Mouse (Mus musculus): ENCODE results near the gene Plekho2.

The Plekho2 gene

DNA sequence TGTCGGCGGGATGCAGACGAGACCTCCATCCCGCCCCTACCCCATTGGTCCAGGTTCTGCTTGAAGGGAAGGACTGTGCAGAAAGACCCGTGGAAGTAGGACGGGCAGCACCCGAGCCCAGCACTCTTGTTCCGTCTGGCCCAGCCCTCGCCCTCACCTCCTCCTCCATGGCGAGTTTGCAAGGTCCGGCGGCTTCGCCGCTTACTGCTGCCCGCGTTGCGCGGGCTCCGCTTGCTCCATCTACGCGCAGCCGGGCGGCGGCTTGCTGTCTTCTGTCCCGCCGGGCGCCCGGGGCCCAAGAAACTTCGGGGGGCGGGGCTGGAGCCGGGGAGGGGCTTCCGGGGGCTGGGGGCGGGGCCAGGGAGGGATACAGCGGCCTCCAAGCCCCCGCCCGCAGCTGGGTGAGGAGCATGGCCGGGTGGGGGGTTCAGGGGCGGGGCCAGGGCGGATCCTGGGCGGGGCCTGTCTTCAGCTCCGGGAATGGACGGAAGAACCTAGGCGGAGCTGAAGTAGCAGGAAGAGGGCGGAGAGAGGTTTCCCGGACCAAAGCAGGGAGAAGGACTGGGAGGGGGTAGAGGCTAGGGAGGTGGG is at the start of gene Plekho2:
Gene Plekho2 (minus strand): TSS at position 260 of the 591 bp plus-strand sequence.
- DNase-seq (ENCODE audit: low spot score in 2 of 2) = peak; percentile 76 to 77

DNA sequence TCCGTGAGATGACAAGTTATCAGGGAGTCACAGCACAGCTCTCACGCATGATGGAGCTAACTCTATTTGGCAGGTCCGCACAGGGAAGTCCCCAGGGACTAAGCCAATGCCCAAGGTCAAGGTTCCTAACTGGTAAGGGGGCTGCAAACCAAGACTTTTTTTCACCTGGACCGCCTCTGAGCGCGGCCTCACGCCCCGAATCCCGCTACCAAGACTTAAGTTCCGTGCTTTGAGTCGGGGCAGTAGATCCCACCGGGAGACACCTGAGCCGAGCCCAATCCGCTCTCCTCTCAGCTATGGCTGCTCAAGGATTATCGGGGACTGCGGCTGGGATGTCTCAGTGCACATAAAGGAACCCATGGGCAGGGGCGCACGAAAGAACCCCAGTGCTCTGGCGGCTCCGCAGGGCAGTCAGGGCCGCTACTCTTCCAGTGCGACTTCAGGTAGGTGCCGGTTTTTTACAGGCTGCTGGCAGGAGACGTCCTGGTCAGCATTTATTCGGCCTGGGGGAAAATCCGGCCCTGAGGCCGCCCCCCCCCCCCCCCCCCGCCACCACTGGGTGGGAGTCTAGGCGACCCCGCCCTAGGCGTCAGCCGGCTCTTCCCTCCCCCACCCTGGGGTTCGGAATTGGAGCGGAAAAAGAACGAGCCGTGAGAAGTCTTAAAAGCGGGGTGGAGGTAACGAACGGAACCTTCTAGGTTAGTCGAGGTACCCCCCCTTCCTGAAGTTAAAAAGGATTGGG is 49.4 kb upstream of the Plekho2 start, which contains the start of gene Rbpms2:
Gene Rbpms2 (plus strand): TSS at position 624 of the 742 bp plus-strand sequence.
- no peak for DNase-seq (ENCODE audit: low spot score in 2 of 2)

DNA sequence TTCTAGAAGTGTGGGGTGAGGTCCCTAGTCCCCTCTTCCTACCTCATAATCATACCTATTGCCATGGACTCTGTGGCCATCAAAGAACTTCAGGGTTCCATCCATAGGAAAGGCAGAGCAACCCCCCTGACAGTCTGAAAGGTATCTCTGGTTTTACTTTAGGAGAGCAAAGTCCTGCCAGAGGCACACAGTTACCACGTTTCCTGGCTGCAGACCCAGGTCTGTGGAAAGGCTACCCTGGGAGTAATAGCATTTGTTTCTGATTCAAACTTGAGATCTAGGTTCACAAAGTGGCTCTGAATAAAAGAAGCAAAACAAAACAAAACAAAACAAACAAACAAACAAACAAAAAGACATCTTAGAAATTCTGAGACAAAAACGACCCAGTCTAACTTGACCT is 44.4 kb upstream of the Plekho2 start:
- DNase-seq (ENCODE audit: low spot score in 2 of 2) = no peak

DNA sequence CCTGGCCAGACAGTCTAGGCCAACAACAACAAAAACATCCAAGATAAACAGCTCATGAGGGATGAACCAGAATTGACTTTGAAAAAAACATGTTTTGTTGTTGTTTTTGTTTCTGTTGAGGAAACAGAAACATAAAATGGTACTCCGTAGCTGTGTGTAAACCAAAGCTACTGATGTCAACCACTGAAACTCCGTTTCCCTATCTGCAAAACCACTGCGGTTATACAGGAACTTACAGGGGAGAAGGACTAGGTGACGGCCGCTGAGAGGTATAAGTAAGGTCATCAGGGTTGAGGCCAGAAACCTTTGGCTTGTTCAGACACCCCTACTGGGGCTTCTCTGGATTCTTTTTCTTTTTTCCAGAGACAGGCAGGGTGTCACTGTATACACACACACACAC is 43.0 kb upstream of the Plekho2 start:
- no peak for DNase-seq (ENCODE audit: low spot score in 2 of 2)

- DNase-seq (ENCODE audit: low spot score in 2 of 2) = no peak
Measured at GRCm38 (mm10) chr9:65621666-65622065, 41.8 kb upstream of the Plekho2 start.

DNA sequence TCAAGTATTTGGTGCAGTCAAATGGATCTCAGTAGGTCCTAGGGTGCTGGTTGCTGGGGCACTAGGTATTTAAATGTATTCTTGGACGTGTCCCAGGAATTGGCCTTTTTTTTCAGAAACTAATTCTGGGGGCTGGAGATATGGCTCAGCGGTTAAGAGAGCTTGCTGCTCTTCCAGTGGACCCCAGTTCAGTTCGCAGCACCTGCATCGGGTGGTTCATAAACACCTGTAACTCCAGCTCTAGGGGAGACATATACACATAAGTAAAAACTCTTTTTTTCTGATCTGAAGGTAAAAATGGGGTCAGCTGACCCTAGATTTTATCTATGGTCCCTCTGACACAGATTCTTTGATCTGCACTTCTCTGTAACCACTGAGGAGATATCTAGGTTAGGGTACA is 41.4 kb upstream of the Plekho2 start:
- DNase-seq (ENCODE audit: low spot score in 2 of 2) = no peak

GRCm38 (mm10) chr9:65619311-65619710 is 39.5 kb upstream of the Plekho2 start:
- no peak for DNase-seq (ENCODE audit: low spot score in 2 of 2)

GRCm38 (mm10) chr9:65613098-65613497 is 33.3 kb upstream of the Plekho2 start:
- DNase-seq (ENCODE audit: low spot score in 2 of 2) = no peak

DNA sequence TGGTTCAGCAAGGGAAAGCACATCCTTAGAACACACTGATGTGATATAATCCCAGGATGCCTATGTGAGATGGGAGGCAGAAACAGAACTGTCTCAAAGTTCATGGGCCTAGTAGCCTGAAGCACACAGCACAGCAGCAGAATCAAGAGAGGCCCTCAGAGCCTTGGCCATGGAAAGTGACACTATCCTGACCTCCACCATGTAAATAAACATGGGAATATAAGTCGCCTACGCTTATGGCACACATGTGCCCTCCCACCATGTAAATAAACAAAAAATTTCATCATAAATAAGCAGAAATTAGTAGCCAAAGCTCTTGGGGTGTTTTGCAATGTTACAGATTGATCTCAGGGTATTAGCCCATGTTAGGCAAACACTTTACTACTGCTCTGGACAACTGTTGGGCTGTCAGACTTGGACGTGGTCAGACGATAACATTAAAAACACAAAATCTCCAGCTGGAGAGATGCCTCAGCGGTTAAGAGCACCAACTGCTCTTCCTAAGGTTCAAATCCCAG is 32.2 kb upstream of the Plekho2 start:
- DNase-seq (ENCODE audit: low spot score in 2 of 2) = no peak

DNA sequence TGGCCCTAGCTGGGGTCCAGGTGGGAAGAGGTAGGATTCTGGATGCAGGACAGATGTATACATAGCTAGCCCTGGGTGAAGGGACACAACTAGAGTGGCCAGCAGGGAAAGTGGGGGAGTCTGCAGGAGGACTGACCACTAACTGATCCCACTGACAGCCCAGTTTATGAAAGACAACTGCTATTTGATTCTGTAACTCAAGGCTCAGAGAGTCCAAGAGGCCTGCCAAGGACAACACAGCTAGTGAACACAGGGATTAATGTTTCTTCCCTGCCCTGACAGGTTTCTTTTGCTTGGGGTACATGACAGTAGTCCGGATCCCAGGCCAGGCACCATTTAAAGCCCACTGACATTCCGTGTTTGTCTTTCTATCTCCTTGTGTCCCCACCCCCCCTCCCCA is 27.3 kb upstream of the Plekho2 start:
- DNase-seq (ENCODE audit: low spot score in 2 of 2) = no peak

GRCm38 (mm10) chr9:65606321-65607109 is 26.7 kb upstream of the Plekho2 start:
- DNase-seq (ENCODE audit: low spot score in 2 of 2) = no peak

- DNase-seq (ENCODE audit: low spot score in 2 of 2) = no peak
Measured at GRCm38 (mm10) chr9:65605471-65606136, 25.8 kb upstream of the Plekho2 start.

- DNase-seq (ENCODE audit: low spot score in 2 of 2) = no peak
Measured at GRCm38 (mm10) chr9:65603401-65604102, 23.7 kb upstream of the Plekho2 start.

DNA sequence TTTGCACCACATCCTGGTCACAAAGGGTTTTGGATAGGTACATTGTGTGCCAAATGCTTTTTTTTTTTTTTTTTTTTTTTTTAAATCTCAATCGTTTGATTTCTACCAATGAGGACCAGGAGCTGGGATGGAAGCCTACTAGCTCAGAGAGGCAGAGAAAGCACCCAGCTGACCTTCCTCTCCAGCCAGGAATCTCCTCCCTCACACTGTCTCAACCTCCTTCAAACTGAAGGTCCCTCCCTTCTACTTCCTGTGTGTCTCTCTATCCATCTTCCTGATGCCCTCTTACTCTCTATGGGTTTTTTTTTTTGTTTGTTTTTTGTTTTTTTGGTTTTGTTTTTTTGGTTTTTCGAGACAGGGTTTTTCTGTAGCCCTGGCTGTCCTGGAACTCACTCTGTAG is 21.1 kb upstream of the Plekho2 start:
- no peak for DNase-seq (ENCODE audit: low spot score in 2 of 2)

GRCm38 (mm10) chr9:65598765-65599249 is 19.0 kb upstream of the Plekho2 start:
- DNase-seq (ENCODE audit: low spot score in 2 of 2) = no peak

GRCm38 (mm10) chr9:65593596-65593995 is 13.8 kb upstream of the Plekho2 start:
- no peak for DNase-seq (ENCODE audit: low spot score in 2 of 2)

DNA sequence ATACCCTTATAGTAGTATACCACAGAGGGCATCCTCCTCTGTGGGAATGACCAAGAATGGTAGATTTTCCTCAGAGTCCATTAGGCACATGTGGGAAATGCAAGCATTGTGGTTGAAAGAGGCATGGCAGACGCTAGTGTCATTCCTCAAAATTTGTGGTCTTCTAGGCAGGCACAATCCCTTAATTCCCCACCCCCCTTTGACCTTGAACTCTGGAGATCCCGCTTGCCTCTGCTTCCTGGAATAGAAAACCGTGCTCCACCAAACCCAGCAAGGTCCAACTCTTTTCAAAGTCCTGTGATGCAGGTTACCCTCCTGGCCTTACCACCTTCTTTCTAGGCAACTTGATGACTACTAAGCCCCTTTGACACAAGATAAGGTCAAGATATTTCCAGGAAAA is 12.9 kb upstream of the Plekho2 start:
- DNase-seq (ENCODE audit: low spot score in 2 of 2) = no peak

DNA sequence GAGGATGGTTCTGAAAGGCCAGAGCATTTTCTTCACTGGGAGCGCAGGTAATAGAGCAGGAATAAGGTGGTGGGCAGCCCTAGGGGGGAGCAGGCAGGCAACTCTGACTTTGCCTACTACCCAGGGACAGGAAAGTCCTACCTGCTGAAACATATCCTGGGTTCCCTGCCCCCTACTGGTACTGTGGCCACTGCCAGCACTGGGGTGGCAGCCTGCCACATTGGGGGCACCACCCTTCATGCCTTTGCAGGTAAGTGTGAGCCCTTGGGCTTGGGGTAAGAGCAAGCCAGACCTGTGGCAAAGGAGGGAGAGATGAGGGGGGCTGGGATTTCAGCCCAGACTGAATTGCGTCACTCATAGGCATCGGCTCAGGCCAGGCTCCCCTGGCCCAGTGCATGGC is 9.3 kb upstream of the Plekho2 start:
- DNase-seq (ENCODE audit: low spot score in 2 of 2) = no peak

DNA sequence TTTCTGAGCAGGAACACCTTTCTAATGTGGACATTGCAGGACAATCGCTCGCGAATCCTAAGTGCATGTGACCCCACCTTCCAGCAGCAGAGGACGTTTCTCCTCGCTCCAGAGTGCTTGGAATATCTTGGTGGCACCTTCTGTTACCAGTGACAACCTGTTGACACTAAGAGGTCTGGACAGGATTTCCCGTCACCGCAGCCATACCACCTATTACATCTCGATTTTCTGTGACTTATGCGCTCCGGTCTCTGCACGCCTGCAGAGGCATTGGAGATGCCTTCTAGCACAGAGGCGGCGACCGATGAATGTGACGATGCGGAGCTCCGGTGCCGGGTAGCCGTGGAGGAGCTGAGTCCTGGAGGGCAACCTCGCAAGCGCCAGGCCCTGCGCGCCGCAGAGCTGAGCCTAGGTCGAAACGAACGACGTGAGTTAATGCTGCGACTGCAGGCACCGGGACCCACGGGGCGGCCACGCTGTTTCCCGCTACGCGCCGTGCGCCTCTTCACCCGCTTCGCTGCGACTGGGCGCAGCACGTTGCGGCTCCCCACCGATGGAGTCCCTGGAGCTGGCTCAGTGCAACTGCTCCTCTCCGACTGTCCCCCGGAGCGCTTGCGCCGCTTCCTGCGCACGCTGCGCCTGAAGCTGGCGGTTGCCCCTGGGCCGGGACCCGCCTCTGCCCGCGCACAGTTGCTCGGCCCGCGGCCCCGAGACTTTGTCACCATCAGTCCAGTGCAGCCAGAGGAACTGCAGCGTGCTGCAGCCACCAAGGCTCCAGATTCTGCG is 7.9 kb upstream of the Plekho2 start:
- DNase-seq (ENCODE audit: low spot score in 2 of 2) = no peak

GRCm38 (mm10) chr9:65587270-65587572 is 7.4 kb upstream of the Plekho2 start:
- no peak for DNase-seq (ENCODE audit: low spot score in 2 of 2)

Data from right cerebral cortex, postnatal 36 days (tissue).